Mouse (Mus musculus) neutrophil, adult 59 days (primary cell): Measurements from ENCODE around the gene Tfcp2. TPM values are rescaled to one million over a fixed set of nuclear protein-coding genes. Genes with fewer than 3 reads are reported as not detected.

ENCODE experiments used
- total RNA-seq, 2 experiments: library from RNA; stranded (reverse); gene quantifications; 1 replicate in 1 of 2; 2 replicates in 1 of 2; pipeline ENCODE4 v1.2.4; 2023

Gene Tfcp2
- total RNA-seq: 1 to 10 TPM; 2.3 to 2.8 TPM

DNA sequence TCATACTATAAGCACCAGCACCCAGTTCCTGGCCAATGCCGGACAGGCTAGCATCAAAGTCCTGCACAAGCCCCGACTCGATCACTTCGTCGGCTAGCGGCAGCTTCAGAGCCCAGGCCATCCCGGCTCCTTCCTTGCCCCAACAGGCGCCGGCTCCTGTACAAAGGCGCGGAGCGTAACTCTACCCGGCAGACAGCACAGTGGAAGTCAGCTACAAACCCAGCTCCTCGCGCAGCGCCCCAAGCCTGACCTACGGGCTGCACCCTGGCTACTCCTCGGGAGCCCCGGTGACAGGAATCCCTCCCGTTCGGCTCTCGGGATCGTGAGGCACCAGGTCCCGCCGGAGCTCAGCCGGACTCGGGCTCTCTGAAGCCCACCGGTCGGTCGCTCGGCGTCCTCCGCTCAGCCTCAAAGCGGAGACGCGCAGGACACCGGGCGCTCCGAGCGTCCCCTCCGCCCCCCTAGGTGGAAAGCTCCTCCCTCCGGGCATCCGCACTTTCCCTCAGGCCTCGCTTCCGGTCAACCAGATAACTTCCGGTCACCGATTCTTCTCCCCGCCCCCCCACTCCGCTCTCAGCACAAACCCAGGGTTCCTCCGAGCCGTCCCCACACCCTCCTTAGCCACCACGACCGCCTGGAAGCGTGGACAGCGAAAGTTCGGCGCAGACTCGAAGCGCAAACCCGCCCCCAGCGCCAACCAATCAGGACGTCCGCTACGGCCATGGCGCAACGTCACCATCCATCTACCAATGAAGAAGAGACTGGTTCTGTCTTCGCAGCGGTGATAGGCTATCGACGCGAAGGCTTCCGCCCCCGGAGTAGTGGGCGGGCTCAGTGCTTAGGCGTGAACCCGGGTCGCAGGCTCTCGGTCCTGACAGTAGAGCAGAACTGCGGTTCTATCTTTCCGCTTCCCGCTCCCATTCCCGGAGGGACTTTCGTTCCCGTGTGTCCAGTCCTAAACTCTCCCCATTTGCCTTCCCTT is at the start of gene Tfcp2:
TSS of gene Tfcp2 (minus strand) at position 683 of the 982 bp plus-strand sequence.

DNA sequence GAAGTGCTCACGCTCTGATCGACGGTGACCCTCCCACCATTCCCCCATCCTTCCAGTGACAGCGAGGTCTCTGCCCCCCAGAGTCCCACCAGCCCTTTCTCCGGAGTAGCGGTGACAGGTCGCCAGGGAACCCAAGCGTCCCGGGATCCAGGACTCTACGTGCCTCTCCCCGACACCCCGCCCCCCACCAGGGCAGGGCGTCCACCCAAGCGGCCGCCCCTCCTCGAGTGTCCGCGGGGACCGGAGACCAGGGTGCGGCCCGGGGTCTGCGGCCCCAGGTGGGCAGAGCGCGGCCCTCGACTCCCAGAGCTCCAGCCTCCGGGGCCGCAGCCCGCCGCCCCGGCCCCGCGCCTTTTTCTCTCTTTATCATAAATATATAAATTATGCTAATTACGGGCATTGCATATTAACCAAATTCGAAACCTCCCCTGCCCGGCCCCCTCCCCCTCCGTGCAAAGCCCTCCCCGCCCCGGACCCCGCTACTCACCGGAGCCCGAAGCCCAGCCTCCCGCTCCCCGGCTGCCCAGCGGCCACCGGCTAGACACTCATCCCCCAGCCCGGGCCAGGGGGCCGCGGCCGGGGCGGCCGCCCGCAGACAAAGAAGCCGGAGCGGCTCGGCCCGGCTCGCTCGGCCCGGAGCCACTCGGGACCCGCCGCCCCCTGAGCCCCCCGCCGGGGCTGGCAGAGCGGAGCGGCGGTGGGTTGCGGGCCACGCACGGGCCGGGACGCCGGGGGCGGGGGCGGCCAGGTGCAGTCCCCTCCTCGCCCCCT is 47.7 kb upstream of the Tfcp2 start, which contains the start of gene Pou6f1:
TSS of gene Pou6f1 (minus strand) at position 709 of the 771 bp plus-strand sequence.

DNA sequence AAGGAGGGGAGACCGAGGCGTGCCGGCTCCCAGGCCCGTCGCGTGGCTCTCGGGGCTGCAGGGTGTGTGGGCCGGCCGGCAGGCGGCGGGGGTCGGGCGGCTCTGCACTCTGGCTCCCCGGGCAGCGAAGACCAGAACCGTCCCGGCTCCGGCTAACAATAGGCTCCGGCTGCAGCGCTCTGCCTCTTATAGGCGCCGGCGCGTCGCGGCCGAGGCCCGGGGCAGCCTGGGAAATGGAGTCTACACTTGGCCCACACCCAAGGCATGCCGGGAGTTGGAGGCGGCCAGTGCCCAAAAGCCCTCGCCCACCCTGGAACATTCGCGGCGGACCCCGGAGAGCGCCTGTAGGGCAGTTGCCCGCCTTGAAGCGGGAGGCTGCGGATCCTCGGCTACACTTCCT is 56.7 kb downstream of the Tfcp2 start, which contains the start of gene Csrnp2:
TSS of gene Csrnp2 (minus strand) at position 387 of the 400 bp plus-strand sequence.

DNA sequence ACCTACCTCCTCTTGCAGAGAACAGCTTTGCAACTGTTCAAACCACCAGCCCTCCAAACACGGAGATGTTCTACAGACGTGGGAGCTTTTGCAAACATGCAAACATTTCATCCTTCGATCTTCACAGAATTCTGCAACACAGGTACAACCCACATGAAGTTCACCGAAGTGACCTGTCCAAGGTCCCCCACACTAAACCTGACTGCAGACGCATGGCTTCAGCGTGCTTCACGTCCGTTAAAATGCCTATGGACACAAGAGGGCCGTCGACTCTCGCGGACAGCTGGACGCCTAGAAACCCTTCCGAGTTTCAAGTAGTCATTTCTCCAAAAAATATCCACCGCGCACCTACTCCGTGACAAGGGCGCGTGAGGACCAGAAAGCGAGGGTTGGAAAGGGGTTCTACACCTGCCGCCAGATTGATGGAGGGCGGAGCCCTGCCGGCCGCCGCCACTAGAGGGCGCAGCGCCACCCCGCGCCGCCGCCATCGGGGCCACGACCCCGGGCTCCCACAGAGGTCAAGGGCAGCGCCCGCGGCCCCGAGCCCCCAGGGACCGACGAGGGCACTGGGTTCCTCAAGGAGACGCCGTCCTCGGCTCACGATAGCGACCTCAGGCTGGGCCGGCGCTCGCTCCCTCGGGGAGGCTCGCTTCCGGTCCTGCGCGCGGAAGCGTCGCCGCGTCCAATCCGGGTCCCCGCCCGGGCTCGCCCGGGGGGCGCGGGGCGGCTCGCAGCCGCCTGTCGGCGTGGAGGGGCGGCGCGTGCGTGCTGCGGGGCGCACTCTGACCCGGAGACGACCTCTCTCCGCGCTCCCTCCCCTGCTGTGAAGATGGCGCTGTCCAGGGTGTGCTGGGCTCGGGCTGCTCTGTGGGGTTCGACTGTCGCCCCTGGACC is 83.3 kb downstream of the Tfcp2 start, which contains the start of gene Letmd1:
TSS of gene Letmd1 (plus strand) at position 729 of the 894 bp plus-strand sequence.

Other genes with a start within 250 kb of the Tfcp2 start
- 10 to 100 TPM; 28.2 to 32.5 TPM for gene Mettl7a1, start 247.9 kb downstream of the Tfcp2 start, total RNA-seq
- gene Mettl7a3, start 217.1 kb downstream of the Tfcp2 start, total RNA-seq: under 1 TPM in 1 of 2 experiments, not detected in 1; 0.26 TPM
- gene Methig1, start 198.9 kb downstream of the Tfcp2 start, total RNA-seq: not detected
- gene Mettl7a2, start 198.8 kb downstream of the Tfcp2 start, total RNA-seq: under 1 TPM; 0.40 to 0.79 TPM
- not detected for gene Higd1c, start 187.5 kb downstream of the Tfcp2 start, total RNA-seq
- not detected for gene Gm5475, start 129.9 kb downstream of the Tfcp2 start, total RNA-seq
- gene Slc11a2, start 126.9 kb downstream of the Tfcp2 start, total RNA-seq: 10 to 100 TPM in 1 of 2 experiments, 1 to 10 TPM in 1; 7.0 to 15.2 TPM
- gene Letmd1, start 83.0 kb downstream of the Tfcp2 start, total RNA-seq: 10 to 100 TPM; 12.0 to 13.5 TPM
- 1 to 10 TPM in 1 of 2 experiments, under 1 TPM in 1; 0.51 to 1.2 TPM for gene Csrnp2, start 56.5 kb downstream of the Tfcp2 start, total RNA-seq
- 1 to 10 TPM; 1.0 to 1.3 TPM for gene Pou6f1, start 48.0 kb upstream of the Tfcp2 start, total RNA-seq
- 100 to 1,000 TPM; 470 to 493 TPM for gene Dazap2, start 63.3 kb upstream of the Tfcp2 start, total RNA-seq
- gene Smagp, start 84.9 kb upstream of the Tfcp2 start, total RNA-seq: 1 to 10 TPM; 1.9 to 4.2 TPM
- gene Bin2, start 117.5 kb upstream of the Tfcp2 start, total RNA-seq: 100 to 1,000 TPM; 263 to 266 TPM
- gene Cela1, start 135.9 kb upstream of the Tfcp2 start, total RNA-seq: 1 to 10 TPM; 1.2 to 2.3 TPM
- gene Galnt6, start 177.4 kb upstream of the Tfcp2 start, total RNA-seq: 1 to 10 TPM; 6.1 to 6.2 TPM
- gene Slc4a8, start 209.7 kb upstream of the Tfcp2 start, total RNA-seq: 1 to 10 TPM in 1 of 2 experiments, under 1 TPM in 1; 0.93 to 1.3 TPM